Mouse (Mus musculus) thymus, adult 2 months (tissue): ENCODE results near the gene Map4k5.

Experiments
- CTCF ChIP-seq: fragments of 200-500 bp; IDR thresholded peaks from 2 replicates; pipeline ENCODE4 v1.5.1; 2012; ENCODE audit warnings: mild to moderate bottlenecking, control low read depth, low read length, moderate library complexity, borderline replicate concordance; ENCODE audit not compliant: control insufficient read depth, poor library complexity, insufficient read depth; ENCODE audit errors: extremely low read depth
- POLR2A ChIP-seq: fragments of 200-500 bp; IDR thresholded peaks from 2 replicates; pipeline ENCODE4 v1.6.1; 2012; ENCODE audit warnings: mild to moderate bottlenecking, low read length, control low read depth, moderate library complexity; ENCODE audit not compliant: control insufficient read depth, poor library complexity, insufficient read depth; ENCODE audit errors: extremely low read depth

- no peak for TF ChIP-seq CTCF
- TF ChIP-seq POLR2A, result no peak
Observed at GRCm38 (mm10) chr12:69768841-69769240, 124.2 kb downstream of the Map4k5 start.
